Mouse (Mus musculus): ENCODE measurements around the gene Ch25h.

GRCm38 (mm10) chr19:34511528-34511927 lies 36.6 kb upstream of the Ch25h start:
- TF ChIP-seq CTCF (conservative IDR thresholded peaks at IDR 0.05; ENCODE audit: low read length) (no peak), NANOG (IDR thresholded peaks at IDR 0.05; ENCODE audit: borderline replicate concordance, low read length) (no peak), POU5F1 (IDR thresholded peaks at IDR 0.05; ENCODE audit: borderline replicate concordance, low read length) (no peak)

Measured in E14TG2a.4 (cell line).